Mouse (Mus musculus) liver, embryonic 14.5 days (tissue): Measurements from ENCODE around the gene Atp5g2.

Source experiments
- CTCF ChIP-seq: IDR thresholded peaks from 2 replicates; pipeline ENCODE4 v1.5.1; 2016; ENCODE audit warnings: antibody characterized with exemption, low read depth, control low read depth
- EP300 ChIP-seq: IDR thresholded peaks from 2 replicates; pipeline ENCODE4 v1.6.1; 2016; ENCODE audit warnings: antibody characterized with exemption, low read depth

DNA sequence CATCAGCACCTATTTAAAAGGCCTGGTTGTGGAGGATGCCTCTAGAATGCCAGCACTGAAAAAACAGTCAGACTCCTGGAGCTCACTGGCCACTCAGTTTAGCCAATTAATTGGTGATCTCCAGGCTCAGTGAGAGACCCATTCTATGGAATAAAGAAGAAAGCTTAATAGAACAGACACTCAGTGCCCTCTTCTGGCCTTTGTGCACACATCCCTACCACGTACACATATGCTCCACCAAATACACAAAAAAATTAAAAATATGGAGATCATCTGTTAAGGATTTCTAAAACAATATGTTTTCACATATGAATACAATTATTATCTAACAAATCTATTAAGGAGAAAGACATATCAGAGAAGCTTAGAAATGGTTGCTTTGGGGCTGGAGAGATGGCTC lies 51.4 kb downstream of the Atp5g2 start:
- TF ChIP-seq CTCF = no peak
- no peak for TF ChIP-seq EP300
